Comparison of ENCODE assay signal across 17 mouse cellular contexts in genomic region chr10:23327651-23328050, GRCm38 (mm10).
"Had no signal": no experiment of that assay in that cellular context is flagged by ENCODE, and none has a peak within 500 bp of the region (broad histone marks: within the 10 kb centered on the region; RNA-seq: fewer than 3 reads in every experiment).

No protein-coding gene starts in this region.

- H3K36me3 ChIP-seq: lung, embryonic 15.5 days; midbrain, embryonic 10.5 days; midbrain, embryonic 12.5 days; neural tube, embryonic 13.5 days; neural tube, embryonic 15.5 days had no signal

- H3K27ac ChIP-seq: lung, embryonic 15.5 days; midbrain, embryonic 10.5 days; midbrain, embryonic 12.5 days; neural tube, embryonic 13.5 days; neural tube, embryonic 15.5 days had no signal

- H3K9ac ChIP-seq: liver, postnatal 0 days; lung, embryonic 15.5 days; midbrain, embryonic 12.5 days; neural tube, embryonic 13.5 days; neural tube, embryonic 15.5 days had no signal

- H3K4me2 ChIP-seq: lung, embryonic 15.5 days; midbrain, embryonic 12.5 days; neural tube, embryonic 13.5 days; neural tube, embryonic 15.5 days had no signal

- H3K27me3 ChIP-seq: lung, embryonic 15.5 days; midbrain, embryonic 12.5 days; neural tube, embryonic 13.5 days; neural tube, embryonic 15.5 days had no signal

- DNase-seq: liver, postnatal 0 days; lung, adult 2 months; lung, postnatal 4 days; midbrain, embryonic 14.5 days; right cerebral cortex, postnatal 14 days; spleen, adult 18-20 months; thymus, adult 18-20 months; thymus, postnatal 25 days; thymus, postnatal 4 days had no signal

- ATAC-seq: liver, postnatal 0 days; lung, postnatal 0 days; midbrain, embryonic 16.5 days had no signal

- H3K4me1 ChIP-seq: lung, embryonic 15.5 days; neural tube, embryonic 13.5 days; neural tube, embryonic 15.5 days had no signal

- H3K4me3 ChIP-seq: lung, embryonic 15.5 days; midbrain, embryonic 10.5 days; midbrain, embryonic 12.5 days; myocyte; neural tube, embryonic 13.5 days; neural tube, embryonic 15.5 days had no signal

- H3K9me3 ChIP-seq: lung, embryonic 15.5 days; midbrain, embryonic 10.5 days; midbrain, embryonic 12.5 days; neural tube, embryonic 13.5 days; neural tube, embryonic 15.5 days had no signal
